Mouse (Mus musculus) kidney, postnatal 36 days (tissue): ENCODE results near the gene Olfr1437.
"Not testable (repeated sequence)": the region's sequence is repeated elsewhere in the genome, so short reads cannot be mapped to it uniquely, and the experiment has no call there.

ENCODE experiments used
- DNase-seq, 2 experiments: peaks; one replicate each; pipeline ENCODE4 v3.0.0; 2021 to 2022; ENCODE audit warnings: mixed read lengths in 2 of 2

Olfr1437 gene

DNA sequence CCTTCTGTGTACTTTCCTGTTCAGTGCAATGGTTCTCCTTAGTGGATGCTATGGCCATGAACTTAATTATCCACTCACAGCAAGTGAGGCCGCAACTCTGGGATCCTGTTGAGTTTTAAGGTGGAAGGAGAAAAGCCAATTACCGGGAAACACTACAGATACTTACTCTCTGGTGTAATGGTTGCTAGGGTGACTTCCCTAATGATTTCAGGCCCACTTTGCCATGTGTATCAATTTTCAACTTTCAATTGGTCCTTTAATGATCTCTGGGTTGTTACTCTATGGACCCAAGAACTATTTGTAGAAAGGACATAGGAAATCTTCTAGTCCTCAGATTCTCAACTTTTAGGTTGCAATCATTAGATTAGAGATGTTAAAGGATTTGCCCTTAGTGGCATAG lies at the start of gene Olfr1437:
Gene Olfr1437 (minus strand): TSS at position 101 of the 400 bp plus-strand sequence.
- no peak for DNase-seq

DNA sequence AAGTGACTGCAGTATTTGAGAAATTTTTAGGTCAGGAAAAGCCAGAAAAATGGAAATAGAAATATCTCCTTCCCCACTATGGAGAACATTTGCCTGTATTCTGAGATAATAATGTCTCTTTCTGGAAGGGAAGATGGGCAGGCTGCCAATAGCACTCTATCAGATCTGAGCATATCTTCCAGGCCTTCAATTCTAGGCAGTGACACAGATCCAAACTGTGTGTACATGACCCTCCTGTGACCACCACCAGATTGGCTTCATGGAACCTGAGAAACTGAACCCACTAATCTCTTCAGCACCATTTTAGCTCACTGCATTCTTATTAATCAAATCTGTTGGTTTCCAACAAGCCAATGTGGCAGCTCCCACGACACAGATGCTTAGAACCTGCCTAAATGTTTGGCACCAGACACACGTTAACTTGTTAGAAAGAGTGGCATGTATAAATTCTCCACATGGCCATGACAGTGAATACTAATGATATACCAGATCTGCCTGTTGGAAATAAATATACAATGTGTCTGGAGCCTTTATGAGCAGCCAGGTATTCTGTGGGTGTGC lies 49.6 kb upstream of the Olfr1437 start:
- no peak for DNase-seq

DNA sequence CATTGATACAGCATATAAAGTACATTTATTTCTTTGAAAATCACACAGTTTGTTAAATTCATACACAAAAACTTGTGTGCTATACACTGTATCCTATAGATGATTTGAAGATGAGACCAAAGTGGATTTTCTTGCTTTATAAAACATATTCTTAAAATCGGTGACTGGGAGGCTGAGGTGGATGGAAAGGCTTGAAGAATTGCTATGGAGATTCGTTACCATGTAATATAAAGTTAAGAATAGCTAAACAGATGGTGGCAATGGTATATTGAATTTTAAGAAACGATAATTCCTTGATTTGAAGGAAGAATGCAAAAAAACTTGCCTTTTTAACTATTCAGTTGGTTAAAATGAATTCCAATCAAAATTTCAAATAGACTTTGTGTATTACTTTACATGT lies 48.1 kb upstream of the Olfr1437 start:
- DNase-seq: no peak

DNA sequence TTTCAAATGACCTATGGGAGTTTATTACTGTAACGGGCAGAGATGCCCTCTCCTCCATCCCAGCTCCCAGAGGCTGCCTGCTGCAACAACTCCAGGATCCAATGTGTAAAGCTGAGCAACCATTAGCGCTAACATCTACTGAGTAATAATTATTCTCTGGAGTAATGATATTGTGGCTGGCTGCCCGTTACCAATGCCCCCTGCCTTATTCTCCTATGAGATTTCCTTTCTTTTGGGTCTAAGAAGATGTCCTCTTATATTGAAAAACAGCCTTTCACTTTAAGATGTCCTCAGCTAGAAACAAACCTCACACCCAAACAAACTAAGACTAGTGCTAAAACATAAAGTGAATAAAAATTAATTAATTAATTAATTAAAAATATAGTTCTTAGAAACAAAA lies 10.9 kb upstream of the Olfr1437 start, which contains the start of gene Olfr1438-ps1:
Gene Olfr1438-ps1 (minus strand): TSS at position 101 of the 400 bp plus-strand sequence.
- DNase-seq: no peak

DNA sequence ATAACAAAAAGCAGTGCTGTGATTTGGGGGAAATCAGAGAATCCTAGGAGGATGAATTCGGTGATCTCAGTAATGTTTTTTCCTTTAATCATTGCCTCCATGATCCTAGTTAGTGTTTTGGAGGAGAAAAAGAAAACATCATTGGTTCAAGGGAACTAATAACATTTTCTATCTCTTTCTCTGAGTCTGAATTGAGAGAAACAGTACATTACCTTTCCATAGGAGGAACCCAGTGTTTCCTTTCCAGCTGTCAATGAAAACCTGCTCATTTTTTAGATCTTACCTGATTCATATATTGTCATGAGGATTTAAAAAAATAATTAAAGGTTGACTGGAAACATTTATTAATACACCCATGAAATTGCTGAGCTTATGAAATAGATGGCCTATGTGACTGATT lies 25.9 kb downstream of the Olfr1437 start, which contains the start of gene Olfr1436:
Gene Olfr1436 (minus strand): TSS at position 101 of the 400 bp plus-strand sequence.
- DNase-seq: not testable (repeated sequence)

DNA sequence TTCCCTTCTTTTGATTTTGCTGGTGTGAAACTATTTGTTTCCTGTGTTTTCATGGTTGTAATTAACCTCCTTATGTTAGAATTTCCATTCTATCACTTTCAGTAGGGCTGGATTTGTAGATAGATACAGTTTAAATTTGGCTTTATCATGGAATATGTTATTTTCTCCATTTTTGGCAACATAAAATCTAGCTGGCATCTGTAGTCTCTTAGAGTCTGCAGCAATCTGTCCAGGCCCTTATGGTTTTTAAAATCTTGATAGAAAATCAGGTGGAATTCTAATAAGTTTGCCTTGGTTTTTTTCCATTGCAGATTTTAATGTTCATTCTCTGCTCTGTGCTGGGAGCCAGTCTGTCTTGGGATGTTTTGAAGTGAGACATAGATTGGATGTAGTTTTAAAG lies 31.9 kb downstream of the Olfr1437 start:
- no peak for DNase-seq

DNA sequence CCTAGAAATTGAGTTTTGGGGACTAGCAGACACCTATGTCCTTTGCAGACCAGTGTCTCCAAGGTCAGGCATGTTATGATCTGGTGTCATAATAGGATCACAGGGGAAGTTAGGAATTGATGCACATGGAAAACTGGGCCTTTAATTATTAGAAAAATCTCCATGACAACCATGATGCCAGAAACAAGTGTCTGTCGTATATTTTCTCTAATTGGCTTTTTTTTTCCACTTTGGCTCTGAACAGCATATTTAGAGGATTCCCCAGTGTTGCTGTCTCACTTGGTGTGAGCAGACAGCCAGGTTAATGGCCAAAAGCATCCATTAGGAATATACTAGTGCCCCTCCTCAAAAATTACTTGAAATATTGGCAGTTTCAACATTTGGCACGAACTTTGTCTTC lies 45.3 kb downstream of the Olfr1437 start, which contains the start of gene Olfr1434:
Gene Olfr1434 (plus strand): TSS at position 301 of the 400 bp plus-strand sequence.
- no peak for DNase-seq
